Mouse (Mus musculus): ENCODE data around the gene Zfp131.

GRCm38 (mm10) chr13:119755141-119755547 lies 35.5 kb downstream of the Zfp131 start:
- TF ChIP-seq CTCF (IDR thresholded peaks at IDR 0.05; ENCODE audit: borderline replicate concordance, extremely low read depth, insufficient read depth, insufficient read length) (no peak), POLR2A (IDR thresholded peaks at IDR 0.05; ENCODE audit: borderline replicate concordance, extremely low read depth, insufficient read depth, insufficient read length, poor library complexity, severe bottlenecking) (no peak)

All from brain, embryonic 14.5 days (tissue).